Mouse (Mus musculus): ENCODE measurements at regions not wholly inside any gene's neighbourhood (a gene's known extent, or its start where the extent isn't known, plus 50 kb on each side); places are given as distances from the start of the nearest gene placed in this dataset.

GRCm38 (mm10) chr5:53329591-53329990, 62.7 kb downstream of the Smim20 start:
- no peak for DNase-seq

- no peak for DNase-seq
These were observed 69.8 kb downstream of the Smim20 start for GRCm38 (mm10) chr5:53336704-53337103.

GRCm38 (mm10) chr5:53337816-53338215, 70.9 kb downstream of the Smim20 start:
- DNase-seq: no peak

GRCm38 (mm10) chr5:53345164-53345563, 78.3 kb downstream of the Smim20 start:
- no peak for DNase-seq

GRCm38 (mm10) chr5:53346028-53346427, 79.1 kb downstream of the Smim20 start:
- DNase-seq: peak; percentile 63

- DNase-seq: peak; percentile 10
These were observed 79.9 kb downstream of the Smim20 start for GRCm38 (mm10) chr5:53346756-53347155.

GRCm38 (mm10) chr5:53352852-53353251, 86.0 kb downstream of the Smim20 start:
- no peak for DNase-seq

GRCm38 (mm10) chr5:53354296-53354695, 87.4 kb downstream of the Smim20 start:
- no peak for DNase-seq

- peak; percentile 81 for DNase-seq
These were observed 88.2 kb downstream of the Smim20 start for GRCm38 (mm10) chr5:53355069-53355468.

GRCm38 (mm10) chr5:53357086-53357608, 90.3 kb downstream of the Smim20 start:
- DNase-seq: no peak

- no peak for DNase-seq
These were observed 91.3 kb downstream of the Smim20 start for GRCm38 (mm10) chr5:53358181-53358580.

- no peak for DNase-seq
These were observed 93.0 kb downstream of the Smim20 start for GRCm38 (mm10) chr5:53359887-53360286.

GRCm38 (mm10) chr5:53361295-53361694, 94.4 kb downstream of the Smim20 start:
- no peak for DNase-seq

- no peak for DNase-seq
These were observed 97.0 kb downstream of the Smim20 start for GRCm38 (mm10) chr5:53363898-53364297.

GRCm38 (mm10) chr5:53366882-53367561, 98.9 kb upstream of the Rbpj start:
- DNase-seq: no peak

- no peak for DNase-seq
These were observed 95.7 kb upstream of the Rbpj start for GRCm38 (mm10) chr5:53370272-53370671.

GRCm38 (mm10) chr5:53371638-53372037, 94.3 kb upstream of the Rbpj start:
- DNase-seq: no peak

GRCm38 (mm10) chr5:53373315-53373714, 92.6 kb upstream of the Rbpj start:
- DNase-seq: no peak

GRCm38 (mm10) chr5:53376856-53377255, 89.1 kb upstream of the Rbpj start:
- DNase-seq: no peak

- DNase-seq: no peak
These were observed 88.3 kb upstream of the Rbpj start for GRCm38 (mm10) chr5:53377698-53378097.

GRCm38 (mm10) chr5:53378106-53378505, 87.8 kb upstream of the Rbpj start:
- no peak for DNase-seq

- no peak for DNase-seq
These were observed 87.4 kb upstream of the Rbpj start for GRCm38 (mm10) chr5:53378599-53378998.

GRCm38 (mm10) chr5:53379612-53380011, 86.3 kb upstream of the Rbpj start:
- DNase-seq: no peak

GRCm38 (mm10) chr5:53380203-53380602, 85.7 kb upstream of the Rbpj start:
- DNase-seq: no peak
